Mouse (Mus musculus) CH12.LX (cell line): Measurements from ENCODE around the gene Map2k7.

Experiments
- BHLHE40 ChIP-seq: IDR thresholded peaks from 2 replicates; pipeline ENCODE4 v1.6.1; 2011; ENCODE audit warnings: mild to moderate bottlenecking, low read depth, low read length, improper control_type of control experiment
- CHD2 ChIP-seq: IDR thresholded peaks from 2 replicates; pipeline ENCODE4 v1.6.1; 2011; ENCODE audit warnings: low read length, improper control_type of control experiment
- CTCF ChIP-seq, 2 experiments: IDR thresholded peaks in 1 of 2; conservative IDR thresholded peaks in 1 of 2; 2 replicates each; pipeline ENCODE4 v1.5.1; 2011 to 2012; ENCODE audit warnings: low read depth in 2 of 2, low read length in 2 of 2, improper control_type of control experiment in 1 of 2, inconsistent platforms in 1 of 2, mild to moderate bottlenecking in 1 of 2, moderate library complexity in 1 of 2
- KAT2A ChIP-seq: IDR thresholded peaks from 2 replicates; pipeline ENCODE4 v1.6.1; 2012; ENCODE audit warnings: low read length, improper control_type of control experiment, inconsistent platforms; ENCODE audit not compliant: insufficient replicate concordance
- MAX ChIP-seq: IDR thresholded peaks from 2 replicates; pipeline ENCODE4 v1.6.1; 2011; ENCODE audit warnings: low read length, improper control_type of control experiment
- MEF2A ChIP-seq: IDR thresholded peaks from 2 replicates; pipeline ENCODE4 v1.6.1; 2014; ENCODE audit warnings: low read depth, mild to moderate bottlenecking, inconsistent platforms, low read length, improper control_type of control experiment, borderline replicate concordance
- NELFE ChIP-seq: IDR thresholded peaks from 2 replicates; pipeline ENCODE4 v1.6.1; 2011; ENCODE audit warnings: low read depth, low read length, improper control_type of control experiment
- POLR2A ChIP-seq: IDR thresholded peaks from 2 replicates; pipeline ENCODE4 v1.6.1; 2011; ENCODE audit warnings: low read depth, mild to moderate bottlenecking, improper control_type of control experiment, low read length
- RCOR1 ChIP-seq: conservative IDR thresholded peaks from 2 replicates; pipeline ENCODE4 v1.6.1; 2012; ENCODE audit warnings: low read depth, mild to moderate bottlenecking, inconsistent platforms, low read length, improper control_type of control experiment
- SMC3 ChIP-seq: IDR thresholded peaks from 2 replicates; pipeline ENCODE4 v1.6.1; 2011; ENCODE audit warnings: low read depth, low read length, improper control_type of control experiment
- TCF12 ChIP-seq: IDR thresholded peaks from 2 replicates; pipeline ENCODE4 v1.6.1; 2014; ENCODE audit warnings: low read depth, mild to moderate bottlenecking, inconsistent platforms, low read length, improper control_type of control experiment
- ZC3H11A ChIP-seq: IDR thresholded peaks from 2 replicates; pipeline ENCODE4 v1.6.1; 2012; ENCODE audit warnings: low read depth, mild to moderate bottlenecking, inconsistent platforms, low read length, improper control_type of control experiment
- ZMIZ1 ChIP-seq: IDR thresholded peaks from 2 replicates; pipeline ENCODE4 v1.6.1; 2012; ENCODE audit warnings: low read depth, mild to moderate bottlenecking, inconsistent platforms, low read length, improper control_type of control experiment

DNA sequence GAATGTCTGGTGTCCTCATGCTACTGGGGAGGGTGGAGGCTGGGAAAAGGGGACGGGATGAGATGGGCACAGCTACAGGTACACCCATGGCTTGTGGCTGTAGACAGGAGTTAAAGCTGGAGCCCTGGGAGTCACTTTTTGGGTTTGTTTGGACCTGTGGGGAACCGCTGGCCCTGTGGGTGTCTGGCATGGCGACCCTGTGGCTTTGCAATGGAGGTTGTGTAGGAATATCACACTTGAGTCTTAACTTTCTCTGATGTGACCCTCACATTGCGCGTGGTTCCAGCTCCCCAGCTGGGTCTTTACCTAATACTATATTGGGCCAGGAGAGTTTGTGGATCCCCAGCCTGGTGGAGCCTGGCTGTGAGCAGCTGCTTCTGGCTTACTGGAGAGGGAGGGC is 6.5 kb downstream of the Map2k7 start:
- TF ChIP-seq CTCF (conservative IDR thresholded peaks at IDR 0.05 in 1 of 2, IDR thresholded peaks at IDR 0.05 in 1 of 2; ENCODE audit: low read depth in 2 of 2, low read length in 2 of 2) (no peak), TCF12 (no peak), ZMIZ1 (no peak), ZC3H11A (no peak), POLR2A (no peak), KAT2A (no peak), CHD2 (no peak), NELFE (no peak), MAX (no peak), BHLHE40 (no peak), MEF2A (no peak), RCOR1 (no peak), SMC3 (no peak)
